Mouse (Mus musculus) stomach, embryonic 16.5 days (tissue): Measurements from ENCODE around the gene Vps35l. TPM values are rescaled to one million over a fixed set of nuclear protein-coding genes. Genes with fewer than 3 reads are reported as not detected.
A peak's percentile ranks its signal among the peaks of the same experiment; 100 is the strongest.

Source experiments
- ATAC-seq: fragments of 200-750 bp; cut with Nextera tagmentation; 2 replicates; pipeline ENCODE4 v1.8.0; 2017; ENCODE audit warnings: moderate number of reproducible peaks, moderate TSS enrichment; ENCODE audit not compliant: insufficient read depth, low FRiP score
- H3K27ac ChIP-seq: fragments of 300-500 bp; sonication (generic); 2 replicates; pipeline ENCODE4 v1.5.1; 2014; ENCODE audit warnings: low read length
- H3K27me3 ChIP-seq: fragments of 300-500 bp; sonication (generic); 2 replicates; pipeline ENCODE4 v1.6.1; 2014; ENCODE audit warnings: low read length, control low read depth, mixed read lengths; ENCODE audit not compliant: control insufficient read depth, insufficient read depth
- H3K36me3 ChIP-seq: fragments of 300-500 bp; sonication (generic); 2 replicates; pipeline ENCODE4 v1.6.1; 2014; ENCODE audit warnings: low read length; ENCODE audit not compliant: control insufficient read depth, insufficient read depth
- H3K4me1 ChIP-seq: fragments of 300-500 bp; sonication (generic); 2 replicates; pipeline ENCODE4 v1.6.1; 2014; ENCODE audit warnings: low read length, control low read depth, mixed read lengths; ENCODE audit not compliant: control insufficient read depth, insufficient read depth
- H3K4me2 ChIP-seq: fragments of 300-500 bp; sonication (generic); 2 replicates; pipeline ENCODE4 v1.6.1; 2014; ENCODE audit warnings: low read depth, low read length, mixed read lengths
- H3K4me3 ChIP-seq: fragments of 300-500 bp; sonication (generic); replicated peaks from 2 replicates; pipeline ENCODE4 v1.5.1; 2014; ENCODE audit warnings: mild to moderate bottlenecking, low read length
- H3K9ac ChIP-seq: fragments of 300-500 bp; sonication (generic); 2 replicates; pipeline ENCODE4 v1.6.1; 2014; ENCODE audit warnings: low read length
- H3K9me3 ChIP-seq: fragments of 300-500 bp; sonication (generic); replicated peaks from 2 replicates; pipeline ENCODE4 v1.6.1; 2016; ENCODE audit warnings: low read length, control low read depth; ENCODE audit not compliant: control insufficient read depth
- WGBS: fragments of 180-500 bp; shearing (Covaris S2); extraction: QIAGEN DNeasy Blood & Tissue Kit; methylation state at CpG from one replicate; pipeline ENCODE4 v1.1.7; 2014; 5-methylcytosine and 5-hydroxymethylcytosine counted together
- polyA plus RNA-seq: library from polyadenylated mRNA; unstranded; fragments of >200 nt; fragmentation: Nextera tagmentation; extraction: Ambion mirVana; gene quantifications from 2 replicates; pipeline ENCODE4 v1.2.1, GENCODE M21; 2015

The Vps35l gene
- polyA plus RNA-seq, 1 experiment from 2014 or later, result 57.2 TPM

GRCm38 (mm10) chr7:118765604-118766003 lies 25.6 kb downstream of the Vps35l start:
- H3K27ac ChIP-seq, result no peak overlapping the region
- ATAC-seq, result no peak
- 59% methylated on average over 8 of the region's 8 CpGs for WGBS

DNA sequence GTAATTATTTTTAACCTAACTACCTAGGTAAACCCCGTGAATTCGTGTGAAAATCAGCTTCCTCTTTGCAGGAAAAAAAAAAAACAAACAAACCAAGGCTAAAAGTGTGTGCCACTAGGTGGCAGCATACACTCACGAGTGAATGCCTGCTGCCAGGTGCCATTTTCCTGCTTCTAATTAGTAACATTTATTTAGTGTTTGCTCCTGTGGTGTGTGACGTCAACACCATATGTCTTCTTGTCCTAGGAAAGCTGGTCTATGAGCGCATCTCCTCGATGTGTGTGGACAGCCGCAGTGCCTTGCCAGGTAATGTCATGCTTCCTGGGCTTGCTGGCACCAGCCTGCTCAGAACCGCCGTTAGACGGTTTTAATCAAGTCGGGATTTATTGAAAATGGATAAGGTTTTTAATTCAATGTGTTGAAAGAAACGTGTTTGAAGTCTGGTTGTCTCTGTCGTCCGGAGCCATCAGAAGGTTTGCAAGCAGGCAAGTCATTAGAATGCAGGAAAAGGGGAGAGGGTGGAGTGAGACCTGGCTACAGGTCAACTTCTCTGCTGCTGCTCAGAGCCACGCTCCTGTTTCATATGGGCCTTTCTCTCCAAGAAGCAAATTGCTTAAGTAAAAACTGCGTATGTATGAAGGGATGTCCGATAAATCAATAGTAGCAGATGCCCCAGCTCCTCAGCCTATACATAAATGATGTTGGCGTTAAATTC lies 26.2 kb downstream of the Vps35l start:
- Histone ChIP-seq H3K9ac (no peak overlapping the region), H3K9me3 (no peaks in the 10 kb centered on the region), H3K4me1 (no peaks in the 10 kb centered on the region), H3K4me2 (no peak overlapping the region), H3K27me3 (no peaks in the 10 kb centered on the region), H3K36me3 (peaks cover 3% of the 10 kb centered on the region; the same call in 1 of the 2 replicates), H3K4me3 (no peak overlapping the region), H3K27ac (no peak overlapping the region)
- no peak for ATAC-seq
- 58% methylated on average over 18 of the region's 18 CpGs for WGBS

More at GRCm38 (mm10) chr7:118765604-118766003, 25.6 kb downstream of the Vps35l start:
- no peaks in the 10 kb centered on the region for H3K27me3 ChIP-seq
- no peak overlapping the region for H3K4me2 ChIP-seq
- peaks cover 1% of the 10 kb centered on the region; the same call in 1 of the 2 replicates for H3K36me3 ChIP-seq
- H3K4me3 ChIP-seq, result no peak overlapping the region
- 0 out of 2 replicates have a peak overlapping the region, but pooled peaks have one; percentile 18 for H3K9ac ChIP-seq
- H3K4me1 ChIP-seq, result no peaks in the 10 kb centered on the region
- H3K9me3 ChIP-seq, result no peaks in the 10 kb centered on the region

DNA sequence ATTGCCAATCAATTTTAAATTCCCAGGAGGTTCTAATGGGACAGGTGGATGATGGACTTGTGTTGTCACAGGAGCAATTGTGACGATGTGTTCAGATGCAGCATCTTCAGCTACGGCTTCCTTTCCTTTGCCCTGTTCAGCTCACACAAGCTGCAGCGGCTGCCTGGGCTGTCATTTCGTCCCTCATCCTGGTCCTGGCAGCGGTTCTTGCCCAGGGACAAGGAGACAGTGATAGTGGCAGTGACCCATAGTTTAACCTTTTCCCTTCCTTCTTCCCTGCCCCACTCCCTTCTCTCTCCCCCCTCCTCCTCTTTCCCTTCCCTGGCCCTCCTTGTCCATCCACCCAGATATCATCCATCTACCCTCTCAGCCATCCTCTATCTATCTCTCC lies 26.8 kb downstream of the Vps35l start:
- H3K4me2 ChIP-seq, result no peak overlapping the region
- no peaks in the 10 kb centered on the region for H3K27me3 ChIP-seq
- 76% methylated on average over 5 of the region's 5 CpGs for WGBS
- H3K36me3 ChIP-seq, result peaks cover 3% of the 10 kb centered on the region; the same call in 1 of the 2 replicates
- no peak for ATAC-seq
- no peak overlapping the region for H3K27ac ChIP-seq
- H3K9me3 ChIP-seq, result no peaks in the 10 kb centered on the region
- H3K4me1 ChIP-seq, result no peaks in the 10 kb centered on the region
- H3K4me3 ChIP-seq, result no peak overlapping the region
- H3K9ac ChIP-seq, result no peak overlapping the region

- Histone ChIP-seq H3K9me3 (no peaks in the 10 kb centered on the region), H3K27ac (no peak overlapping the region), H3K4me3 (no peak overlapping the region), H3K4me1 (no peaks in the 10 kb centered on the region), H3K27me3 (no peaks in the 10 kb centered on the region), H3K4me2 (no peak overlapping the region), H3K9ac (no peak overlapping the region), H3K36me3 (peaks cover 3% of the 10 kb centered on the region; the same call in 1 of the 2 replicates)
- ATAC-seq, result no peak
- WGBS, result 52% methylated on average over 8 of the region's 8 CpGs
Measured at GRCm38 (mm10) chr7:118769208-118769607, 29.2 kb downstream of the Vps35l start.

DNA sequence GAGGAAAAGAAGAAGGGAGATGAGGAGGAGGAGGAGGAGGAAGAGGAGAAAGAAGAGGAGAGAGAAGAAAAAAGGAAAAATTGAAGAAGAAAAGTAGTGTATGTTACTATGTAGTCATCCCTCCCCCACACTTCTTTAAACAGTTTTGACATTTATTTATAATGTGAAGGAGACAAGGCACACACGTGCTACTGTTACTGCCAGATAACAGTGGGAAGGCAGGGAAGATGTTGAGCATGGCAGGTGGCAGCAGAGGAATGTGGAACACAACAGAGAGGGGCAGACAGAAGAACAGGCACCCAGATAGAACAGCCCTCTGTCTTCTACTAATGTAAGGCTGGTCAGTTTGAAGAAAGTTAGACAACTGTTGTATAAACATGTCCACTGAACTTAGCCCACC lies 29.6 kb downstream of the Vps35l start:
- no peak overlapping the region for H3K4me2 ChIP-seq
- no peaks in the 10 kb centered on the region for H3K4me1 ChIP-seq
- no peaks in the 10 kb centered on the region for H3K9me3 ChIP-seq
- no peak overlapping the region for H3K9ac ChIP-seq
- ATAC-seq, result no peak
- H3K27me3 ChIP-seq, result no peaks in the 10 kb centered on the region
- H3K27ac ChIP-seq, result no peak overlapping the region
- WGBS, result 12% methylated on average over 1 of the region's 1 CpGs
- H3K4me3 ChIP-seq, result no peak overlapping the region
- H3K36me3 ChIP-seq, result peaks cover 3% of the 10 kb centered on the region; the same call in 1 of the 2 replicates

DNA sequence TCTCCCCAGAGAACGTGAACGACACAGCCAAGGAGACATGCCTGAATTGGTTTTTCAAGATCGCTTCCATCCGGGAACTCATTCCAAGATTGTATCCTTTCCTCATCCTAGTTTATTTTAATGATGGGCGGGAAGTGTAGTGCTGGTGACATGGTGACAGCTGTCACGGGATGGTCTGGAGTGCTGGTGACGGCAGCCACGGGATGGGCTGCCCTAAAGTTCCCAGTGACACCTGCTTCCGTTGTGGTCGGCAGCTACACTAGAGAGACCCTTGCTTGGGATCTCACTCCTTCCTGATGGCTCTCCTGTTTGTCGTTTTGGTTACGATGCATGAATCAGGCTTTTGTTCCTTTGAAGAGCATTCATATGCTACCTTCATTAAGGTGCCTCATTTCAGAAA lies 33.0 kb downstream of the Vps35l start:
- Histone ChIP-seq H3K27ac (no peak overlapping the region), H3K9me3 (no peaks in the 10 kb centered on the region), H3K27me3 (no peaks in the 10 kb centered on the region), H3K4me3 (no peak overlapping the region), H3K4me2 (no peak overlapping the region), H3K4me1 (no peaks in the 10 kb centered on the region), H3K9ac (no peak overlapping the region), H3K36me3 (peaks cover 11% of the 10 kb centered on the region)
- WGBS, result 91% methylated on average over 12 of the region's 12 CpGs
- no peak for ATAC-seq

GRCm38 (mm10) chr7:118775991-118776390 lies 36.0 kb downstream of the Vps35l start:
- Histone ChIP-seq H3K27ac (no peak overlapping the region), H3K36me3 (peaks cover 8% of the 10 kb centered on the region; the same call in 1 of the 2 replicates), H3K9ac (no peak overlapping the region), H3K4me3 (no peak overlapping the region), H3K9me3 (no peaks in the 10 kb centered on the region), H3K4me2 (no peak overlapping the region), H3K27me3 (no peaks in the 10 kb centered on the region), H3K4me1 (no peaks in the 10 kb centered on the region)
- no peak for ATAC-seq
- WGBS, result 91% methylated on average over 7 of the region's 7 CpGs

- no peak for ATAC-seq
- Histone ChIP-seq H3K36me3 (peaks cover 8% of the 10 kb centered on the region; the same call in 1 of the 2 replicates), H3K4me3 (no peak overlapping the region), H3K27ac (no peak overlapping the region), H3K4me2 (no peak overlapping the region), H3K9me3 (no peaks in the 10 kb centered on the region), H3K27me3 (no peaks in the 10 kb centered on the region), H3K9ac (no peak overlapping the region), H3K4me1 (no peaks in the 10 kb centered on the region)
- 85% methylated on average over 9 of the region's 9 CpGs for WGBS
Measured at GRCm38 (mm10) chr7:118776491-118776890, 36.5 kb downstream of the Vps35l start.

- H3K36me3 ChIP-seq, result peaks cover 11% of the 10 kb centered on the region
- H3K4me3 ChIP-seq, result no peak overlapping the region
- H3K27me3 ChIP-seq, result no peaks in the 10 kb centered on the region
- H3K4me2 ChIP-seq, result no peak overlapping the region
- no peak overlapping the region for H3K27ac ChIP-seq
- no peaks in the 10 kb centered on the region for H3K4me1 ChIP-seq
- no peaks in the 10 kb centered on the region for H3K9me3 ChIP-seq
- 77% methylated on average over 10 of the region's 10 CpGs for WGBS
- no peak overlapping the region for H3K9ac ChIP-seq
- no peak for ATAC-seq
Measured at GRCm38 (mm10) chr7:118777598-118778394, 37.8 kb downstream of the Vps35l start.
